Mouse (Mus musculus) layer of hippocampus, postnatal 10 days (tissue): ENCODE measurements around the gene Cuedc2. TPM values are rescaled to one million over a fixed set of nuclear protein-coding genes. Genes with fewer than 3 reads are reported as not detected.

Source experiments
- DNase-seq, 2 experiments: peaks; one replicate each; pipeline ENCODE4 v3.0.0; 2021; ENCODE audit warnings: low spot score in 2 of 2
- total RNA-seq, 2 experiments: library from RNA; stranded (reverse); gene quantifications; 2 replicates each; pipeline ENCODE4 v1.2.3; 2021

The Cuedc2 gene
- total RNA-seq, 2 experiments from 2014 or later = 173 to 178 TPM

GRCm38 (mm10) chr19:46344710-46345419 lies 6.4 kb upstream of the Cuedc2 start:
- DNase-seq = no peak

- DNase-seq = peak; percentile 62 to 68
Observed at GRCm38 (mm10) chr19:46339287-46339971, 927 bp upstream of the Cuedc2 start.

- DNase-seq = no peak
Observed at GRCm38 (mm10) chr19:46338942-46339286, 412 bp upstream of the Cuedc2 start.

GRCm38 (mm10) chr19:46337719-46338330 lies 677 bp downstream of the Cuedc2 start:
- no peak for DNase-seq

- no peak for DNase-seq
Observed at GRCm38 (mm10) chr19:46333906-46334305, 4.6 kb downstream of the Cuedc2 start.

GRCm38 (mm10) chr19:46332721-46333339 lies 5.7 kb downstream of the Cuedc2 start:
- DNase-seq = no peak

GRCm38 (mm10) chr19:46331936-46332335 lies 6.6 kb downstream of the Cuedc2 start:
- DNase-seq = no peak

- no peak for DNase-seq
Observed at GRCm38 (mm10) chr19:46331326-46331725, 7.2 kb downstream of the Cuedc2 start.

- no peak for DNase-seq
Observed at GRCm38 (mm10) chr19:46330696-46331095, 7.8 kb downstream of the Cuedc2 start.

- DNase-seq = peak; percentile 81 to 87
Observed at GRCm38 (mm10) chr19:46329951-46330350, 8.6 kb downstream of the Cuedc2 start.

- no peak for DNase-seq
Observed at GRCm38 (mm10) chr19:46329031-46329641, 9.4 kb downstream of the Cuedc2 start.

- DNase-seq = peak; percentile 95 to 97
Observed at GRCm38 (mm10) chr19:46328081-46329030, 10.1 kb downstream of the Cuedc2 start, which contains the start of gene Fbxl15. Gene Fbxl15 (plus strand): TSS chr19:46328184.

- DNase-seq = no peak
Observed at GRCm38 (mm10) chr19:46327531-46328064, 10.9 kb downstream of the Cuedc2 start.

GRCm38 (mm10) chr19:46326756-46327305 lies 11.7 kb downstream of the Cuedc2 start, which contains the start of gene Psd:
Gene Psd (minus strand): TSS chr19:46327156.
- DNase-seq = peak; percentile 73 to 80

GRCm38 (mm10) chr19:46326019-46326755 lies 12.3 kb downstream of the Cuedc2 start:
- peak in 1 of 2 experiments; percentile 38 for DNase-seq

- no peak for DNase-seq
Observed at GRCm38 (mm10) chr19:46324918-46325317, 13.6 kb downstream of the Cuedc2 start.

GRCm38 (mm10) chr19:46324366-46324765 lies 14.1 kb downstream of the Cuedc2 start:
- no peak for DNase-seq

GRCm38 (mm10) chr19:46323716-46324115 lies 14.8 kb downstream of the Cuedc2 start:
- DNase-seq = no peak
